Mouse (Mus musculus): ENCODE results near the gene Metrnl. TPM values are rescaled to one million over a fixed set of nuclear protein-coding genes. Genes with fewer than 3 reads are reported as not detected.
A peak's percentile ranks its signal among the peaks of the same experiment; 100 is the strongest.

Gene Metrnl
- polyA plus RNA-seq, 1 experiment from 2014 or later: 10.1 TPM

- peak within 1 kb of the TSS; percentile 50 for H3K4me2 ChIP-seq (ENCODE audit: low read depth, low read length)
- under 1% methylated on average over 46 of the region's 46 CpGs for WGBS
- no peaks in the 10 kb centered on the region for H3K9me3 ChIP-seq (replicated peaks; ENCODE audit: control insufficient read depth, low read length)
- ATAC-seq (replicated peaks; ENCODE audit: insufficient number of reproducible peaks, low FRiP score, low TSS enrichment, low read depth) (peak; percentile 100), DNase-seq (ENCODE audit: low spot score) (peak; percentile 98)
- no peaks in the 10 kb centered on the region for H3K4me1 ChIP-seq (ENCODE audit: control insufficient read depth, insufficient read depth, low read length)
- no peaks in the 10 kb centered on the region for H3K27me3 ChIP-seq (ENCODE audit: control insufficient read depth, insufficient read depth, low read length)
- peak within 1 kb of the TSS; percentile 67 for H3K9ac ChIP-seq (replicated peaks; ENCODE audit: low read length)
- H3K36me3 ChIP-seq (replicated peaks; ENCODE audit: control insufficient read depth, insufficient read depth, low read depth, low read length): no peaks in the 10 kb centered on the region
- peak within 1 kb of the TSS; percentile 61 for H3K4me3 ChIP-seq (ENCODE audit: low read depth, low read length)
- H3K27ac ChIP-seq (replicated peaks; ENCODE audit: low read depth, low read length): peak within 1 kb of the TSS; percentile 77
Measured at GRCm38 (mm10) chr11:121672990-121673572, 28.3 kb upstream of the Metrnl start, which contains the start of gene B3gntl1. TSS of gene B3gntl1 (minus strand) at chr11:121673153.

GRCm38 (mm10) chr11:121673629-121674028 is 27.7 kb upstream of the Metrnl start:
- 69% methylated on average over 7 of the region's 7 CpGs for WGBS
- H3K36me3 ChIP-seq (replicated peaks; ENCODE audit: control insufficient read depth, insufficient read depth, low read depth, low read length): no peaks in the 10 kb centered on the region
- H3K27me3 ChIP-seq (ENCODE audit: control insufficient read depth, insufficient read depth, low read length): no peaks in the 10 kb centered on the region
- ATAC-seq (replicated peaks; ENCODE audit: insufficient number of reproducible peaks, low FRiP score, low TSS enrichment, low read depth) (0 out of 2 replicates have a peak, but pooled peaks have one; percentile 7), DNase-seq (ENCODE audit: low spot score) (peak; percentile 21)
- H3K9me3 ChIP-seq (replicated peaks; ENCODE audit: control insufficient read depth, low read length): no peaks in the 10 kb centered on the region
- H3K9ac ChIP-seq (replicated peaks; ENCODE audit: low read length): peak overlapping the region; percentile 67
- H3K4me2 ChIP-seq (ENCODE audit: low read depth, low read length): peak overlapping the region; percentile 50
- H3K4me1 ChIP-seq (ENCODE audit: control insufficient read depth, insufficient read depth, low read length): no peaks in the 10 kb centered on the region
- peak overlapping the region; percentile 57; the same call in 1 of the 2 replicates for H3K27ac ChIP-seq (replicated peaks; ENCODE audit: low read depth, low read length)
- H3K4me3 ChIP-seq (ENCODE audit: low read depth, low read length): peak overlapping the region; percentile 61

GRCm38 (mm10) chr11:121676836-121677235 is 24.5 kb upstream of the Metrnl start:
- Histone ChIP-seq H3K4me2 (ENCODE audit: low read depth, low read length) (no peak overlapping the region), H3K4me1 (ENCODE audit: control insufficient read depth, insufficient read depth, low read length) (no peaks in the 10 kb centered on the region), H3K9me3 (replicated peaks; ENCODE audit: control insufficient read depth, low read length) (no peaks in the 10 kb centered on the region), H3K27me3 (ENCODE audit: control insufficient read depth, insufficient read depth, low read length) (no peaks in the 10 kb centered on the region), H3K36me3 (replicated peaks; ENCODE audit: control insufficient read depth, insufficient read depth, low read depth, low read length) (no peaks in the 10 kb centered on the region), H3K9ac (replicated peaks; ENCODE audit: low read length) (no peak overlapping the region), H3K27ac (replicated peaks; ENCODE audit: low read depth, low read length) (no peak overlapping the region), H3K4me3 (ENCODE audit: low read depth, low read length) (no peak overlapping the region)
- 82% methylated on average over 2 of the region's 2 CpGs for WGBS
- DNase-seq (ENCODE audit: low spot score): no peak
- no peak for ATAC-seq (replicated peaks; ENCODE audit: insufficient number of reproducible peaks, low FRiP score, low TSS enrichment, low read depth)

GRCm38 (mm10) chr11:121679581-121679980 is 21.8 kb upstream of the Metrnl start:
- no peak overlapping the region for H3K4me3 ChIP-seq (ENCODE audit: low read depth, low read length)
- 82% methylated on average over 2 of the region's 2 CpGs for WGBS
- no peak for DNase-seq (ENCODE audit: low spot score)
- H3K27me3 ChIP-seq (ENCODE audit: control insufficient read depth, insufficient read depth, low read length): no peaks in the 10 kb centered on the region
- H3K27ac ChIP-seq (replicated peaks; ENCODE audit: low read depth, low read length): no peak overlapping the region
- no peak overlapping the region for H3K4me2 ChIP-seq (ENCODE audit: low read depth, low read length)
- H3K36me3 ChIP-seq (replicated peaks; ENCODE audit: control insufficient read depth, insufficient read depth, low read depth, low read length): no peaks in the 10 kb centered on the region
- no peak for ATAC-seq (replicated peaks; ENCODE audit: insufficient number of reproducible peaks, low FRiP score, low TSS enrichment, low read depth)
- H3K4me1 ChIP-seq (ENCODE audit: control insufficient read depth, insufficient read depth, low read length): no peaks in the 10 kb centered on the region
- no peaks in the 10 kb centered on the region for H3K9me3 ChIP-seq (replicated peaks; ENCODE audit: control insufficient read depth, low read length)
- no peak overlapping the region for H3K9ac ChIP-seq (replicated peaks; ENCODE audit: low read length)

GRCm38 (mm10) chr11:121680750-121681149 is 20.6 kb upstream of the Metrnl start:
- Histone ChIP-seq H3K27me3 (ENCODE audit: control insufficient read depth, insufficient read depth, low read length) (no peaks in the 10 kb centered on the region), H3K36me3 (replicated peaks; ENCODE audit: control insufficient read depth, insufficient read depth, low read depth, low read length) (no peaks in the 10 kb centered on the region), H3K4me3 (ENCODE audit: low read depth, low read length) (no peak overlapping the region), H3K9ac (replicated peaks; ENCODE audit: low read length) (no peak overlapping the region), H3K4me1 (ENCODE audit: control insufficient read depth, insufficient read depth, low read length) (no peaks in the 10 kb centered on the region), H3K27ac (replicated peaks; ENCODE audit: low read depth, low read length) (no peak overlapping the region), H3K4me2 (ENCODE audit: low read depth, low read length) (no peak overlapping the region), H3K9me3 (replicated peaks; ENCODE audit: control insufficient read depth, low read length) (no peaks in the 10 kb centered on the region)
- ATAC-seq (replicated peaks; ENCODE audit: insufficient number of reproducible peaks, low FRiP score, low TSS enrichment, low read depth) (no peak), DNase-seq (ENCODE audit: low spot score) (no peak)
- WGBS: 82% methylated on average over 5 of the region's 5 CpGs

- Histone ChIP-seq H3K4me2 (ENCODE audit: low read depth, low read length) (no peak overlapping the region), H3K4me1 (ENCODE audit: control insufficient read depth, insufficient read depth, low read length) (no peaks in the 10 kb centered on the region), H3K27ac (replicated peaks; ENCODE audit: low read depth, low read length) (no peak overlapping the region), H3K4me3 (ENCODE audit: low read depth, low read length) (no peak overlapping the region), H3K27me3 (ENCODE audit: control insufficient read depth, insufficient read depth, low read length) (no peaks in the 10 kb centered on the region), H3K9me3 (replicated peaks; ENCODE audit: control insufficient read depth, low read length) (no peaks in the 10 kb centered on the region), H3K9ac (replicated peaks; ENCODE audit: low read length) (no peak overlapping the region), H3K36me3 (replicated peaks; ENCODE audit: control insufficient read depth, insufficient read depth, low read depth, low read length) (no peaks in the 10 kb centered on the region)
- WGBS: 59% methylated on average over 3 of the region's 3 CpGs
- ATAC-seq (replicated peaks; ENCODE audit: insufficient number of reproducible peaks, low FRiP score, low TSS enrichment, low read depth) (no peak), DNase-seq (ENCODE audit: low spot score) (no peak)
Measured at GRCm38 (mm10) chr11:121683243-121683642, 18.1 kb upstream of the Metrnl start.

- no peak for DNase-seq (ENCODE audit: low spot score)
- H3K9me3 ChIP-seq (replicated peaks; ENCODE audit: control insufficient read depth, low read length): no peaks in the 10 kb centered on the region
- H3K9ac ChIP-seq (replicated peaks; ENCODE audit: low read length): no peak overlapping the region
- no peaks in the 10 kb centered on the region for H3K4me1 ChIP-seq (ENCODE audit: control insufficient read depth, insufficient read depth, low read length)
- H3K27ac ChIP-seq (replicated peaks; ENCODE audit: low read depth, low read length): no peak overlapping the region
- WGBS: 65% methylated on average over 6 of the region's 6 CpGs
- H3K4me2 ChIP-seq (ENCODE audit: low read depth, low read length): no peak overlapping the region
- H3K4me3 ChIP-seq (ENCODE audit: low read depth, low read length): no peak overlapping the region
- ATAC-seq (replicated peaks; ENCODE audit: insufficient number of reproducible peaks, low FRiP score, low TSS enrichment, low read depth): no peak
- H3K36me3 ChIP-seq (replicated peaks; ENCODE audit: control insufficient read depth, insufficient read depth, low read depth, low read length): no peaks in the 10 kb centered on the region
- no peaks in the 10 kb centered on the region for H3K27me3 ChIP-seq (ENCODE audit: control insufficient read depth, insufficient read depth, low read length)
Measured at GRCm38 (mm10) chr11:121685491-121686001, 15.8 kb upstream of the Metrnl start.

GRCm38 (mm10) chr11:121686091-121686490 is 15.3 kb upstream of the Metrnl start:
- no peak overlapping the region for H3K4me2 ChIP-seq (ENCODE audit: low read depth, low read length)
- H3K9me3 ChIP-seq (replicated peaks; ENCODE audit: control insufficient read depth, low read length): no peaks in the 10 kb centered on the region
- H3K4me3 ChIP-seq (ENCODE audit: low read depth, low read length): no peak overlapping the region
- no peaks in the 10 kb centered on the region for H3K27me3 ChIP-seq (ENCODE audit: control insufficient read depth, insufficient read depth, low read length)
- H3K36me3 ChIP-seq (replicated peaks; ENCODE audit: control insufficient read depth, insufficient read depth, low read depth, low read length): no peaks in the 10 kb centered on the region
- H3K9ac ChIP-seq (replicated peaks; ENCODE audit: low read length): no peak overlapping the region
- ATAC-seq (replicated peaks; ENCODE audit: insufficient number of reproducible peaks, low FRiP score, low TSS enrichment, low read depth): no peak
- H3K27ac ChIP-seq (replicated peaks; ENCODE audit: low read depth, low read length): no peak overlapping the region
- no peak for DNase-seq (ENCODE audit: low spot score)
- 84% methylated on average over 4 of the region's 4 CpGs for WGBS
- no peaks in the 10 kb centered on the region for H3K4me1 ChIP-seq (ENCODE audit: control insufficient read depth, insufficient read depth, low read length)

Measured in embryonic facial prominence, embryonic 11.5 days (tissue).